Mouse (Mus musculus) neural tube, embryonic 13.5 days (tissue): ENCODE results near the gene Hhatl. TPM values are rescaled to one million over a fixed set of nuclear protein-coding genes. Genes with fewer than 3 reads are reported as not detected.

ENCODE experiments used
- ATAC-seq: fragments of 200-750 bp; cut with Nextera tagmentation; 2 replicates; pipeline ENCODE4 v1.8.0; 2017; ENCODE audit warnings: low read depth, mild to moderate bottlenecking, moderate TSS enrichment, moderate library complexity
- H3K27ac ChIP-seq: fragments of 300-500 bp; sonication (generic); replicated peaks from 2 replicates; pipeline ENCODE4 v1.5.1; 2015; ENCODE audit warnings: moderate library complexity, mild to moderate bottlenecking, inconsistent platforms
- H3K27me3 ChIP-seq: fragments of 300-500 bp; sonication (generic); 2 replicates; pipeline ENCODE4 v1.6.1; 2015; ENCODE audit warnings: mild to moderate bottlenecking, inconsistent platforms
- H3K36me3 ChIP-seq: fragments of 300-500 bp; sonication (generic); 2 replicates; pipeline ENCODE4 v1.6.1; 2015; ENCODE audit warnings: mild to moderate bottlenecking, inconsistent platforms
- H3K4me1 ChIP-seq: fragments of 300-500 bp; sonication (generic); replicated peaks from 2 replicates; pipeline ENCODE4 v1.6.1; 2015; ENCODE audit warnings: inconsistent platforms
- H3K4me2 ChIP-seq: fragments of 300-500 bp; sonication (generic); 2 replicates; pipeline ENCODE4 v1.6.1; 2015; ENCODE audit warnings: inconsistent platforms, mild to moderate bottlenecking, moderate library complexity
- H3K4me3 ChIP-seq: fragments of 300-500 bp; sonication (generic); 2 replicates; pipeline ENCODE4 v1.5.1; 2015; ENCODE audit warnings: mild to moderate bottlenecking, inconsistent platforms
- H3K9ac ChIP-seq: fragments of 300-500 bp; sonication (generic); 2 replicates; pipeline ENCODE4 v1.6.1; 2015; ENCODE audit warnings: moderate library complexity, mild to moderate bottlenecking, inconsistent platforms
- H3K9me3 ChIP-seq: fragments of 300-500 bp; sonication (generic); 2 replicates; pipeline ENCODE4 v1.6.1; 2016; ENCODE audit warnings: inconsistent platforms
- whole genome bisulfite sequencing: fragments of 180-500 bp; shearing (Covaris S2); methylation state at CpG from one replicate; pipeline ENCODE4 v1.1.7; 2015; 5-methylcytosine and 5-hydroxymethylcytosine counted together
- polyA plus RNA-seq: library from polyadenylated mRNA; unstranded; fragments of >200 nt; fragmentation: Nextera tagmentation; extraction: Ambion mirVana; gene quantifications from 2 replicates; pipeline ENCODE4 v1.2.1, GENCODE M21; 2015

Hhatl gene
- 0.10 and 0.37 TPM in 2 replicates for polyA plus RNA-seq

DNA sequence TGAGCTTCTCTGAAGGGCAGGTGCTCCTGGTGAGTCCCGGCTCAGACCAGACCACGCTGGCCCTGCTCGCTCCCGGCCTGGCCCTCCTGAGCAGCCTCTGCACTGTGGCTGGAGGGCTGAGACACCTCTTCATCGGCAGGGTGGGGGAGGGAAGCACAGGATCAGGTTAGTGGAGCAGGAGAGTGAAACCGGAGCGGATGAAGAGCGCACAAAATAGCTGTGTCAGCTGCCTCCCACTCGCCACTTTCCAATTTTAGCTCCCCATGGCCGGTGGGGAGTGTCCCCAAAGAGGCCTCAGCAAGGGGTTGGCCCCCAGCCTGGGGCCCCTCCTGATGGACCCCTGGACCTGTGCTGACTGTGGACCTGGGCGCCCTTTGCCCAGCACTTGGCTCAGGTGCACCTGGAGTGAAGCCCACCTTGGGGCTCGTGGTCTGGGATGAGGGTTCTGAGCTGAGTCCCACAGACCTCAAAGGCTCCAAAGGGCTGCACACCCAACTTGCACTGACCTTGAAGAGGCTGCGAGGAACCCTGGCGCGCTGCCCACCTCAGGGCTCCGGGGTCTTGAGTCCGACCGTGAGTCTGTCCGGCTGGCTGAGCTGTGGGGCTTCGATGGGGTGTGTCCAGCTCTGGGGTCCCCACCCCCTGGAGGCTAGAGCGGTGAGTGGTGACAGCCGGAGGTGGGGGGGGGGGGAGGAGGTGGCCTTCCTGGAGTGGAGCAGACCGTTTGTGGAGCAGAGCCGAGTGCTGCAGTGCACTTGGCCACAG is at the start of gene Hhatl:
Hhatl (minus strand) TSS at position 751 of the 765 bp plus-strand sequence.
- H3K36me3 ChIP-seq, result no peaks in the 10 kb centered on the region
- no peak within 1 kb of the TSS for H3K27ac ChIP-seq
- H3K4me1 ChIP-seq, result peaks cover 22% of the 10 kb centered on the region
- H3K4me3 ChIP-seq, result no peak within 1 kb of the TSS
- H3K9ac ChIP-seq, result no peak within 1 kb of the TSS
- 54% methylated on average over 22 of the region's 24 CpGs for WGBS
- H3K9me3 ChIP-seq, result no peaks in the 10 kb centered on the region
- no peak within 1 kb of the TSS for H3K4me2 ChIP-seq
- ATAC-seq, result no peak
- peaks cover 8% of the 10 kb centered on the region; the same call in 1 of the 2 replicates for H3K27me3 ChIP-seq

DNA sequence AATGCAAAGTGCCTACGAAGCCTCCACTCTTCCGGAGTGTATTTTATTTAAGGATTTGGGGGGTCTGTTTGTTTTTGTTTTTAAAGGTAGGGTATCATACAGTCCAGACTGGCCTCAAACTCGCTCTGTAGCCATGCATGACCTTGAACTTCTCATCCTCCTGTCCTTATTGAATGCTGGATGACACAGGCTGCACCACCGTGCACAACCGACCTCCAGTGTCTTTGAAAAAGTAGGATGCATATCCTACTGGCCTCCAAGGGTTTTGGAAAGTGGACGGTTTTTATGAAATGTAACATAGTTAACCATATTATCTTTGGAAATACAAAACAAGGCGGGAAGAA is 47.3 kb upstream of the Hhatl start:
- H3K4me3 ChIP-seq, result peak overlapping the region; percentile 48
- no peaks in the 10 kb centered on the region for H3K9me3 ChIP-seq
- H3K4me2 ChIP-seq, result peak overlapping the region; percentile 69
- H3K27me3 ChIP-seq, result no peaks in the 10 kb centered on the region
- H3K4me1 ChIP-seq, result peaks cover 5% of the 10 kb centered on the region
- WGBS, result 38% methylated on average over 7 of the region's 7 CpGs
- H3K9ac ChIP-seq, result peak overlapping the region; percentile 68
- no peaks in the 10 kb centered on the region for H3K36me3 ChIP-seq
- no peak overlapping the region for H3K27ac ChIP-seq
- ATAC-seq, result peak; percentile 40

DNA sequence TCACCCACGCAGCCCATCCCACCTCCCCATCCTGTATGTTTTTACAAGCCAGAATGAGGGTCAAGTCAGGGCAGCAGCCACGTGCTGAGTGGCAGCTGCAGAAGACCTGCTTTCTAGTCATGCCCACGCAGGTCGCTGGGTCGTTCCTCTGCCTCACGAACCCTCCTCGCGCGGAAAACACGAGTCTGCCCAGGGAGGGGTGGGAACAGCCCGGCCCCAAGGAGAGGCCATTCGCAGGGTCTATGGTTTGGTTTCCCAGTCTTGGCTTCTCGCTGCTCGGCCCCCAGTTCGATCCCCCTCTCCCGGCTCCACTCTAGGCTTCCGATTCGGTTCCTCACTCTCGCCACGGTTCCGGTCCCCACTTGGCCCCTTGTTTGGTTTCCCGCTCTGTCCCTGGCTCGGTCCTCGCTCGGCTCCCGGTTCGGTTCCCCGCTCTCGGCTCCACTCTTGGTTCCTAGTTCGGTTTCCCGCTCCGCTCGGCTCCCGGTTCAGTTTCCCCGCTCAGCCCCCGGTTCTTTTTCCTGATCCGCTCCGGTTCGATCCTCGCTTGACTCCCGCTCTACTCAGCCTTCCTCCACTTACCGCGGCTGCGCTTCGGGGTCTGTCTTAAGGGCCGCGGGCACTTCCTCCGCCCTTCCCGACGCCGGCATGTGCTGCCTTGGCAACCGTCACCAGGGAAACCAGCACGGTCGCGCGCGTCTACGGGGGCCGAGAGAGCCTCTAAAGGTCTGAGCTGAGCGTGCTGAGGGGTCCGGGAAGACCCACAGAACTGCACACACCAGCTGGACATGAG is 46.7 kb upstream of the Hhatl start, which contains the start of gene Ccdc13:
Ccdc13 (minus strand) TSS at position 633 of the 793 bp plus-strand sequence.
- ATAC-seq, result peak; percentile 89
- H3K4me3 ChIP-seq, result peak within 1 kb of the TSS; percentile 48
- peak within 1 kb of the TSS; percentile 69 for H3K4me2 ChIP-seq
- H3K36me3 ChIP-seq, result no peaks in the 10 kb centered on the region
- H3K27me3 ChIP-seq, result no peaks in the 10 kb centered on the region
- no peak within 1 kb of the TSS for H3K27ac ChIP-seq
- peak within 1 kb of the TSS; percentile 68 for H3K9ac ChIP-seq
- no peaks in the 10 kb centered on the region for H3K9me3 ChIP-seq
- H3K4me1 ChIP-seq, result peaks cover 5% of the 10 kb centered on the region
- WGBS, result 4% methylated on average over 61 of the region's 61 CpGs

DNA sequence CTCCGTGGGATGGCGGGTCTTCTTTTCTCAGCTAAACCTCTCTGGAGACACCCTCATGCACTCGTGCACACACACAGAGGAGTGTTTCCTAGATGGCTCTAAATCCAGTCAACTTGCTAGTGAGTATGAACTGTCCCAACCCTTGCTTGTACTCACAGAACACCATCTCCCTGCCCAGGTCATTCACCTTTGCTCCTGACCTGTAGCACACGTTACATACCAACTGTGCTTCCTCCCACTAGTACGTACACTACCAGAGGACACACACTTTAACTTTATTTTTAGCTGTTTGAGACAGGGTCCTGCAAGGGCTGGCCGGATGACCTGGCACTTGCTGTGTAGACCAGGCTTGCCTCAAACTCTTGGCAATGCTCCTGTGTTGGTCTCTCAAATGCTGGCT is 45.7 kb upstream of the Hhatl start:
- ATAC-seq, result no peak
- Histone ChIP-seq H3K4me3 (no peak overlapping the region), H3K36me3 (no peaks in the 10 kb centered on the region), H3K4me1 (peaks cover 5% of the 10 kb centered on the region), H3K27ac (no peak overlapping the region), H3K9ac (no peak overlapping the region), H3K4me2 (no peak overlapping the region), H3K27me3 (no peaks in the 10 kb centered on the region), H3K9me3 (no peaks in the 10 kb centered on the region)
- 95% methylated on average over 6 of the region's 6 CpGs for WGBS

DNA sequence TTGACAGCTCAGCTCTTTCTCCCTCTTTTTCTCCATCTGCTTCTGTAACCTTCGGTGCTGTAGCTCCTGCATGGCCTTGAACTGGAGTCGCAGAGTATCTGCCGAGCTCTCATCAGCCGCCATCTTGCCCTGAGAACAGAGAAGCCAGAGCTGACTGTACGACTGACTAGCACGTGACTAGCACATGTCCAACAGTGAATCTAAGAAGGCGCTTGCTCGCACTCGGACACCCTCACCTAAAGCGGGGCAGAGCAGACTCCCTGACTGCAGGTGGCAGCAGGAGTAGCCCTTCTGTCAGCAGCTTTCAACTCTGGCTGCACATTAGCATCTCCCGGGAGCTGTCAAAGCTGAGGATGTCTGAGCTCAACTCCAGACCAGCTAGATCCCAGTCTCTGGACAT is 41.5 kb upstream of the Hhatl start:
- 86% methylated on average over 11 of the region's 11 CpGs for WGBS
- Histone ChIP-seq H3K36me3 (no peaks in the 10 kb centered on the region), H3K4me2 (no peak overlapping the region), H3K27ac (no peak overlapping the region), H3K9me3 (no peaks in the 10 kb centered on the region), H3K27me3 (no peaks in the 10 kb centered on the region), H3K4me1 (peaks cover 2% of the 10 kb centered on the region), H3K9ac (no peak overlapping the region), H3K4me3 (no peak overlapping the region)
- ATAC-seq, result no peak

DNA sequence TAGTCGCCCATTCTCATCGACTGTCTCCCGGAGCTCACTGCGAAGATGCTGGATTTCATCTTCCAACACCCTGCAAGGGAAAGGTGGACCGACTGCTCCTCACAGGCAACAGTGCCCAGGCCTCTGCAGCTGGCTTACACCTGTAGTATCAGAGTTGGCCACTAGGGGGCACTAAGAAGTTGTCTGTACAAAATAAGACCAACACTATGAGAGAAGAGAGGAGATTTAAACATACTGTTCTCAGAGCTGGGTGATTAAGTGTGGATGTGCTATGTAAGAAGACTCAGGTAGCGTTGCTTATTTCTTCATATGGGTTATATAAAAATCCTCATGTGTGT is 38.6 kb upstream of the Hhatl start:
- WGBS, result 38% methylated on average over 6 of the region's 6 CpGs
- Histone ChIP-seq H3K4me1 (no peaks in the 10 kb centered on the region), H3K27me3 (no peaks in the 10 kb centered on the region), H3K27ac (no peak overlapping the region), H3K9me3 (no peaks in the 10 kb centered on the region), H3K9ac (no peak overlapping the region), H3K36me3 (no peaks in the 10 kb centered on the region), H3K4me3 (no peak overlapping the region), H3K4me2 (no peak overlapping the region)
- ATAC-seq, result peak; percentile 57; the same call in 1 of the 2 replicates

DNA sequence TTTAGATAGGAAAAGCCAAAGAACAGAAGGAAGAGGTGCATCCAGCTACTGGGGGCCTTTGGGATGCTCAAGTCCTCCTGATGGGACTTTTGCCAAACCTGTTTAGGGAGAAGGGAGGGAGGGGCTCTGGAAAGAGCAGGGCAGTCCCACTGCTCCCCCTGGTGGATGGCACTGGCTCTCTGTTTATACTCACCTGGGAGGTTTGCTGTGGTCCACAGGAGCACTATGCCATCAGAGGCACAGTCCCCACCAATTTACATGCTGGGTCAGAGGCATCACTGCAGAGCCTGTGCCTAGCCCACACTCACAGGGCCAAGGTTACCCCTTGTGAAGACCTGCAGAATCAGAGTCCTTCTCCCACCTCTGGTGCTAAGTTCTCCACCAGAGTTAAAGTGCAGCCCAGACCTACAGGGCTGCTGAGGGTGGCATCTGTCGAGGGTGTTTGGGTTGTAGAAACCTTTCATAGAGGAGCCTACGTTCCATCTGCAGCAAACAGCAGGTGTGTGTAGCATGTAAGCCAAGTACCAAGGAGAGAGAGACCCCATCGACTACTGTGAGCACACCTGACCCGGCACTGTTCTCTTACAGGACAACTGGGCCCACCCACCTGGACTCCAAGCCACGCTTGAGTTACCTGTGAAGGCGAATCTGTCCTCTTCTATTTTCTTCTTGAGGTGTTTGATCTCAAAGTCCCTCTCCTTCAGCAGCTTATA is 38.1 kb upstream of the Hhatl start:
- no peaks in the 10 kb centered on the region for H3K9me3 ChIP-seq
- H3K27ac ChIP-seq, result no peak overlapping the region
- H3K9ac ChIP-seq, result no peak overlapping the region
- H3K4me2 ChIP-seq, result no peak overlapping the region
- no peaks in the 10 kb centered on the region for H3K4me1 ChIP-seq
- no peak overlapping the region for H3K4me3 ChIP-seq
- H3K27me3 ChIP-seq, result no peaks in the 10 kb centered on the region
- H3K36me3 ChIP-seq, result no peaks in the 10 kb centered on the region
- 78% methylated on average over 6 of the region's 6 CpGs for WGBS
- ATAC-seq, result peak; percentile 36

DNA sequence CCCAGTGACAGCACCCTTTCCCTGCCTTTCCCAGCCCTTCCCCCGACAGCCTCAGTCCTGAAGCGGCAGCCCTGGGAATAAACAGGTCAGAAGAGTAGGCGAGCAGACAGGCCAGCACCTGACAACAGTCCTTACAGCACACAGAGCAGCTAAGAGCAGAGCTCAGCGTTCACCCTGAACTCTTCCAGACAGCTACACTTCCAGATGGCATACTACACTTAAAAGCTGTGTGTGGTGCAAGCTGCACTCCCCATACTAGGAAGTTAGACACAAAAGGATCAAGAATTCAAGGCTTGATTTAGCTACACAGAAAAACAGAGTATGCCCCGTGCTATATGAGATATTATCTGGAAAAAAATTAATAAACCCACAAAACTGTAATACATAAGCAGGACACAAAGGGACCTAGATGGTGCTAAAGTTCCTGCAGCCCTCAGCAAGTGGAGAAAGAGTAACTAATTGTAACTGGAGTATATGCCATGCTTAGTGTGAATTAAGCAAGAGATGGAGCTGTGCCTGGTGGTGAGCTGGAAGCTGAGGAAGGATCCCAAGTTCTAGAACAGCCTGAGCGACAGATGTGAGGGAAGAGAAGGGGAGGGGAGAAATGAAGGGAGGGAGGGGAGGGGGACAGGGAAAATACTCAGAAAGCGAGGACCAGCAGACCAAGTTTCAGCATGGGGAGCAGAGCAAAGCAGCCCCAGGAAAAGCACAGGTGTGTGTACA is 37.1 kb upstream of the Hhatl start:
- whole genome bisulfite sequencing, result 68% methylated on average over 7 of the region's 7 CpGs
- no peak overlapping the region for H3K27ac ChIP-seq
- H3K4me1 ChIP-seq, result no peaks in the 10 kb centered on the region
- no peaks in the 10 kb centered on the region for H3K36me3 ChIP-seq
- H3K4me3 ChIP-seq, result no peak overlapping the region
- no peaks in the 10 kb centered on the region for H3K27me3 ChIP-seq
- H3K9me3 ChIP-seq, result no peaks in the 10 kb centered on the region
- H3K9ac ChIP-seq, result no peak overlapping the region
- H3K4me2 ChIP-seq, result no peak overlapping the region
- ATAC-seq, result no peak

DNA sequence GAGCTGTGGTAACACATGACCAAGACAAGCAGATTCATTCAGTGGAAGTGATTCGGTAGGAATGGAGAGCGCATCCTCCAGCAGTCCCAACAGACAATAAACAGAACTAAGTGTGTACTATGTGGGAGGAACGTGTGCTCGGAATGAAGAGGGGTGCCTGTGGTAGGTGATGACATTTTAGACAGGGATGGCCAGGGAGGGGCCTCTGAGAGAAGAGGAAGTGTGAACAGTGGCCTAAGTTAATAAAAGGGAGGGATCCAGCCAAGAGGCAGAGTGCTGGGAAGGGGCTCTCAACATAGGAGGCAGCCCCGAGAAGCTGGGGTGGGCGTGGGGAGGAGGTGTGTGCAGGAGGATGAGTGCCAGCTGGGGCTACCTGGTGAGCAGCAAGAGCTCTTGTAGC is 36.0 kb upstream of the Hhatl start:
- no peak overlapping the region for H3K4me3 ChIP-seq
- ATAC-seq, result no peak
- no peaks in the 10 kb centered on the region for H3K36me3 ChIP-seq
- no peak overlapping the region for H3K4me2 ChIP-seq
- H3K27me3 ChIP-seq, result no peaks in the 10 kb centered on the region
- 82% methylated on average over 6 of the region's 6 CpGs for WGBS
- H3K9me3 ChIP-seq, result no peaks in the 10 kb centered on the region
- H3K4me1 ChIP-seq, result peaks cover 7% of the 10 kb centered on the region
- H3K27ac ChIP-seq, result no peak overlapping the region
- H3K9ac ChIP-seq, result no peak overlapping the region

DNA sequence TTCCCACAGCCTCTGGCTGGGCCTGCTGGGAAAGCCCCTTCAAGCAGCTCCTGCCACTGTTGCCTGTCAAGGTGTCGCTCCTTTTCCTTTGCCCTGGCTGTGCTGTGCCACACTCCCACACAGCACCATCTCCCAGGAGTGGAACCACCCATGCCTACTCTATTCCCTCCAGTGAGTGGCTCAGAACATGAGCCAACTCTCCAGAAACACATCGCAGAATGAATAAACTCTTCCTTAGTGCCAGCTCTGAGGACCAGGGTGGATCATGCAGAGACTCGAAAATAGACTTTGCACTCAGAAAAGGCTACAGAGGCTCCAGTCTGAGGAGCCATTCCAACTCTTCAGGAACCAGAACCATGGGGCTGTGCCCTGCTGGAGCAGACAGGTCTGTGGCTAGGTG is 34.0 kb upstream of the Hhatl start:
- peaks cover 19% of the 10 kb centered on the region for H3K4me1 ChIP-seq
- no peaks in the 10 kb centered on the region for H3K36me3 ChIP-seq
- 92% methylated on average over 3 of the region's 3 CpGs for WGBS
- H3K27ac ChIP-seq, result no peak overlapping the region
- H3K9me3 ChIP-seq, result no peaks in the 10 kb centered on the region
- H3K9ac ChIP-seq, result no peak overlapping the region
- H3K4me3 ChIP-seq, result no peak overlapping the region
- ATAC-seq, result no peak
- no peak overlapping the region for H3K4me2 ChIP-seq
- no peaks in the 10 kb centered on the region for H3K27me3 ChIP-seq

DNA sequence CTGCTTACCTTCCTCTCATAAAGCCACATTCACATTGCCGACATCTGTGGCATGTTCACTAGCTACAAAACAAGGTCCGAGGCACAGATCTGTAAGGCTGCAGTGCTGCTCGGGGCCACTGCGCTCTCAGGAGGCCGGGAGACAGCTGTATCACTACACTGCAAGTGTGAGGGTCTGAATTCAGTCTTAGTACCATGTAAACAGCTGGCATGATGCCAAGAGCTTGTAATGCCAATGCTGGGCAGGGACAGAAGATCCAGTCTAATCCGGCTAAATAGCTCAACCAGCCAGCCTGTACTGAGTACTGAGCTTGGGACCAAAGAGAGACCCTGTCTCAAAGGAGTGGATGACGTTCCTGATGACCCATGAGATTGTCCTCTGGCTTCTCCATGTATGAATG is 31.7 kb upstream of the Hhatl start:
- no peak overlapping the region for H3K4me3 ChIP-seq
- H3K27ac ChIP-seq, result peak overlapping the region; percentile 88
- WGBS, result 65% methylated on average over 7 of the region's 7 CpGs
- H3K27me3 ChIP-seq, result no peaks in the 10 kb centered on the region
- no peak overlapping the region for H3K4me2 ChIP-seq
- no peaks in the 10 kb centered on the region for H3K9me3 ChIP-seq
- peaks cover 26% of the 10 kb centered on the region for H3K4me1 ChIP-seq
- H3K36me3 ChIP-seq, result no peaks in the 10 kb centered on the region
- ATAC-seq, result peak; percentile 41; the same call in 1 of the 2 replicates
- H3K9ac ChIP-seq, result no peak overlapping the region
